23 mouse cellular contexts compared by ENCODE assay signal in genomic region chr15:91001037-91001616, GRCm38 (mm10). TPM values are rescaled to one million over a fixed set of nuclear protein-coding genes. Genes with fewer than 3 reads are reported as not detected.
DNase-seq lines count a peak whose midpoint lies in the region; ATAC-seq and TF ChIP-seq lines count a peak whose summit lies in the region.
"Had no signal": no experiment of that assay in that cellular context is flagged by ENCODE, and none has a peak within 500 bp of the region (broad histone marks: within the 10 kb centered on the region; RNA-seq: fewer than 3 reads in every experiment).

No protein-coding gene starts in this region.

- H3K27me3 ChIP-seq in midbrain, embryonic 11.5 days (ENCODE audit: control insufficient read depth, insufficient read depth, low read length), result no peaks in the 10 kb centered on the region
- no peaks in the 10 kb centered on the region for H3K27me3 ChIP-seq in midbrain, postnatal 0 days (ENCODE audit: insufficient read depth, low read length)
- no peaks in the 10 kb centered on the region for H3K27me3 ChIP-seq in forebrain, embryonic 13.5 days
- no peaks in the 10 kb centered on the region for H3K27me3 ChIP-seq in midbrain, embryonic 15.5 days (replicated peaks)
- no peaks in the 10 kb centered on the region for H3K27me3 ChIP-seq in thymus, adult 2 months (ENCODE audit: control insufficient read depth, insufficient read depth, low read length)
- H3K27me3 ChIP-seq: embryonic facial prominence, embryonic 13.5 days; heart, embryonic 12.5 days; liver, embryonic 13.5 days; neural tube, embryonic 13.5 days had no signal

- peak; percentile 35 for DNase-seq in heart, adult 11 months
- no peak for DNase-seq in heart, adult 9 months (ENCODE audit: low spot score in 2 of 2)
- DNase-seq in midbrain, embryonic 11.5 days (ENCODE audit: low spot score, missing footprints), result peak; percentile 90
- DNase-seq in midbrain, postnatal 0 days (ENCODE audit: low spot score), result no peak
- no peak for DNase-seq in thymus, adult 2 months
- DNase-seq: adrenal gland, postnatal 14 days; cerebellum, adult 9-11 months; gastrocnemius, postnatal 10 days; heart, postnatal 10 days; kidney, adult 18-20 months; liver, embryonic 13.5 days; lung, adult 2 months; thymus, postnatal 14 days had no signal

- no peak overlapping the region for H3K9ac ChIP-seq in midbrain, embryonic 11.5 days (ENCODE audit: low read length)
- H3K9ac ChIP-seq in midbrain, postnatal 0 days (replicated peaks; ENCODE audit: low read length, poor library complexity, severe bottlenecking), result no peak overlapping the region
- H3K9ac ChIP-seq in forebrain, embryonic 13.5 days, result no peak overlapping the region
- no peak overlapping the region for H3K9ac ChIP-seq in midbrain, embryonic 15.5 days
- H3K9ac ChIP-seq: embryonic facial prominence, embryonic 13.5 days; heart, embryonic 12.5 days; liver, embryonic 13.5 days; neural tube, embryonic 13.5 days had no signal

- 23% methylated on average over 10 of the region's 10 CpGs for WGBS in midbrain, embryonic 11.5 days
- WGBS in midbrain, postnatal 0 days, result 44% methylated on average over 10 of the region's 10 CpGs
- 23% methylated on average over 10 of the region's 10 CpGs for WGBS in forebrain, embryonic 13.5 days
- WGBS in midbrain, embryonic 15.5 days, result 28% methylated on average over 10 of the region's 10 CpGs
- WGBS in thymus, adult 2 months, result 96% methylated on average over 10 of the region's 10 CpGs

- no peak for TF ChIP-seq CTCF in midbrain, postnatal 0 days (IDR thresholded peaks at IDR 0.05)
- no peak for TF ChIP-seq CTCF in thymus, adult 2 months (IDR thresholded peaks at IDR 0.05; ENCODE audit: borderline replicate concordance, control insufficient read depth, extremely low read depth, insufficient read depth, low read length, poor library complexity)

- no peaks in the 10 kb centered on the region for H3K36me3 ChIP-seq in midbrain, embryonic 11.5 days (ENCODE audit: control insufficient read depth, insufficient read depth, low read length)
- no peaks in the 10 kb centered on the region for H3K36me3 ChIP-seq in midbrain, postnatal 0 days (ENCODE audit: insufficient read depth, low read length)
- peaks cover 15% of the 10 kb centered on the region for H3K36me3 ChIP-seq in forebrain, embryonic 13.5 days (ENCODE audit: poor library complexity, severe bottlenecking)
- no peaks in the 10 kb centered on the region for H3K36me3 ChIP-seq in midbrain, embryonic 15.5 days (replicated peaks)
- H3K36me3 ChIP-seq in thymus, adult 2 months (ENCODE audit: control insufficient read depth, insufficient read depth, low read length), result no peaks in the 10 kb centered on the region
- H3K36me3 ChIP-seq: liver, embryonic 13.5 days had no signal

- TF ChIP-seq POLR2A in thymus, adult 2 months (IDR thresholded peaks at IDR 0.05; ENCODE audit: control insufficient read depth, extremely low read depth, insufficient read depth, low read length, poor library complexity), result no peak

- H3K4me2 ChIP-seq in midbrain, embryonic 11.5 days, result peak overlapping the region; percentile 32; the same call in 1 of the 2 replicates
- no peak overlapping the region for H3K4me2 ChIP-seq in midbrain, postnatal 0 days (ENCODE audit: low read depth, low read length, poor library complexity, severe bottlenecking)
- peak overlapping the region; percentile 47 for H3K4me2 ChIP-seq in forebrain, embryonic 13.5 days
- H3K4me2 ChIP-seq in midbrain, embryonic 15.5 days, result no peak overlapping the region
- H3K4me2 ChIP-seq: embryonic facial prominence, embryonic 13.5 days; heart, embryonic 12.5 days; liver, embryonic 13.5 days; neural tube, embryonic 13.5 days had no signal

- H3K4me3 ChIP-seq in midbrain, embryonic 11.5 days (ENCODE audit: low read depth, low read length), result no peak overlapping the region
- no peak overlapping the region for H3K4me3 ChIP-seq in midbrain, postnatal 0 days (ENCODE audit: low read depth, low read length)
- no peak overlapping the region for H3K4me3 ChIP-seq in forebrain, embryonic 13.5 days
- no peak overlapping the region for H3K4me3 ChIP-seq in midbrain, embryonic 15.5 days
- no peak overlapping the region for H3K4me3 ChIP-seq in thymus, adult 2 months (ENCODE audit: control insufficient read depth, insufficient read depth, low read length)
- H3K4me3 ChIP-seq: embryonic facial prominence, embryonic 13.5 days; erythroblast, embryonic 14.5 days; heart, embryonic 12.5 days; left cerebral cortex, adult 2 months; liver, embryonic 13.5 days; neural tube, embryonic 13.5 days had no signal

- peak; percentile 59 for ATAC-seq in midbrain, embryonic 11.5 days (ENCODE audit: low FRiP score)
- no peak for ATAC-seq in midbrain, postnatal 0 days (ENCODE audit: low FRiP score)
- ATAC-seq in forebrain, embryonic 13.5 days, result peak; percentile 57
- ATAC-seq in midbrain, embryonic 15.5 days (replicated peaks), result 0 out of 2 replicates have a peak, but pooled peaks have one; percentile 34
- ATAC-seq: CD4-positive, CD25-positive, alpha-beta regulatory T cell, adult 4 months had no signal

- H3K4me1 ChIP-seq in midbrain, embryonic 11.5 days (ENCODE audit: control insufficient read depth, insufficient read depth, low read length), result peaks cover 40% of the 10 kb centered on the region
- H3K4me1 ChIP-seq in midbrain, postnatal 0 days (ENCODE audit: insufficient read depth, low read length), result peaks cover 8% of the 10 kb centered on the region; the same call in 1 of the 2 replicates
- peaks cover 35% of the 10 kb centered on the region for H3K4me1 ChIP-seq in forebrain, embryonic 13.5 days
- H3K4me1 ChIP-seq in midbrain, embryonic 15.5 days, result peaks cover 19% of the 10 kb centered on the region
- H3K4me1 ChIP-seq in thymus, adult 2 months (replicated peaks; ENCODE audit: control insufficient read depth, insufficient read depth, low read length), result no peaks in the 10 kb centered on the region
- H3K4me1 ChIP-seq: embryonic facial prominence, embryonic 13.5 days; heart, embryonic 12.5 days; liver, embryonic 13.5 days had no signal

- peak overlapping the region; percentile 11 for H3K27ac ChIP-seq in midbrain, embryonic 11.5 days (ENCODE audit: low read depth, low read length)
- no peak overlapping the region for H3K27ac ChIP-seq in midbrain, postnatal 0 days (ENCODE audit: low read depth, low read length)
- H3K27ac ChIP-seq in forebrain, embryonic 13.5 days, result peak overlapping the region; percentile 78
- H3K27ac ChIP-seq in midbrain, embryonic 15.5 days, result no peak overlapping the region
- no peak overlapping the region for H3K27ac ChIP-seq in thymus, adult 2 months (ENCODE audit: control insufficient read depth, insufficient read depth, low read length)
- H3K27ac ChIP-seq: embryonic facial prominence, embryonic 13.5 days; kidney, postnatal 0 days; left cerebral cortex, adult 2 months; liver, embryonic 13.5 days; neural tube, embryonic 13.5 days had no signal

- H3K9me3 ChIP-seq in midbrain, embryonic 11.5 days (ENCODE audit: control insufficient read depth, low read length), result no peaks in the 10 kb centered on the region
- H3K9me3 ChIP-seq in midbrain, postnatal 0 days (ENCODE audit: low read length), result no peaks in the 10 kb centered on the region
- H3K9me3 ChIP-seq in forebrain, embryonic 13.5 days (replicated peaks), result no peaks in the 10 kb centered on the region
- H3K9me3 ChIP-seq in midbrain, embryonic 15.5 days, result no peaks in the 10 kb centered on the region
- H3K9me3 ChIP-seq: embryonic facial prominence, embryonic 13.5 days; heart, embryonic 12.5 days; liver, embryonic 13.5 days; neural tube, embryonic 13.5 days had no signal

RNA-seq across cellular contexts. Expression of gene Kif21a, which starts 48.6 kb away (rescaled TPM):
- 77.0 and 77.3 TPM in 2 replicates for polyA plus RNA-seq in midbrain, embryonic 11.5 days (2014; fragmentation: Nextera tagmentation; extraction: Ambion mirVana)
- total RNA-seq in midbrain, postnatal 0 days (2014; rRNA removed), result 64.9 and 68.7 TPM in 2 replicates
- 28.4 and 33.2 TPM in 2 replicates for polyA plus RNA-seq in midbrain, postnatal 0 days (2015; fragmentation: Nextera tagmentation; extraction: Ambion mirVana)
- polyA plus RNA-seq in forebrain, embryonic 13.5 days (2015; fragmentation: Nextera tagmentation; extraction: Ambion mirVana), result 54.9 and 56.4 TPM in 2 replicates
- polyA plus RNA-seq in midbrain, embryonic 15.5 days (2015; fragmentation: Nextera tagmentation; extraction: Ambion mirVana), result 50.3 and 50.9 TPM in 2 replicates
- polyA plus RNA-seq in thymus, adult 2 months (2012; rRNA removed), result 1.5 and 1.9 TPM in 2 replicates
- total RNA-seq: megakaryocyte, adult 5-6 weeks had no signal
- polyA plus RNA-seq: CD4-positive, CD25-positive, alpha-beta regulatory T cell, adult 4 months had no signal

Comparison
In these comparisons a context has a peak if more than half of its experiments do, and no peak if none do; other contexts are left out.
1. DNase-seq: peak in heart, adult 11 months (single experiment) and midbrain, embryonic 11.5 days (single experiment); none in heart, adult 9 months (0 of 2), midbrain, postnatal 0 days (single experiment) and thymus, adult 2 months (single experiment).
2. H3K27ac ChIP-seq: peak in midbrain, embryonic 11.5 days (single experiment) and forebrain, embryonic 13.5 days (single experiment); none in midbrain, postnatal 0 days (single experiment), midbrain, embryonic 15.5 days (single experiment) and thymus, adult 2 months (single experiment).
3. H3K4me2 ChIP-seq: peak in midbrain, embryonic 11.5 days (single experiment) and forebrain, embryonic 13.5 days (single experiment); none in midbrain, postnatal 0 days (single experiment) and midbrain, embryonic 15.5 days (single experiment).
4. RNA of gene Kif21a, which starts 48.6 kb away (polyA plus RNA-seq): 77.0 to 77.3 TPM in midbrain, embryonic 11.5 days, 54.9 to 56.4 TPM in forebrain, embryonic 13.5 days, 50.3 to 50.9 TPM in midbrain, embryonic 15.5 days and 28.4 to 33.2 TPM in midbrain, postnatal 0 days; 1.5 to 1.9 TPM in thymus, adult 2 months; every median in the first group is over 10 times any median in the second.